Mouse (Mus musculus): ENCODE measurements around the gene Krt82.

DNA sequence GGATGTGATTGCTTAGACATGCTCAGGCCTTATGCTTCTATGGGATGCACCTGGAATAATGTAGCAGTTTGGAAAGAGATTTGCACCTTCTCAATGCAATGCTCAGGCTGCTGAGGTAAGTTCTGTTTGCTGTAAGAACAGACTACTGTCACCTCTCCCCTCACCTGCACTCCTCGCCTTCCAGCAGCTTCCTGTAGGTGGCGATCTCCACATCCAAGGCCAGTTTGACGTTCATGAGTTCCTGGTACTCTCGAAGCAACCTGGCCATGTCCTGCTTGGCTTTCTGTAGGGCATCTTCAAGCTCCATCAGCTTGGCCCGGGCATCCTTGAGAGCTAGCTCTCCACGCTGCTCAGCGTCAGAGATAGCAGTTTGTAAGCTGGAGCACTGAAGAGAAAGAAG is 17.3 kb upstream of the Krt82 start:
- TF ChIP-seq POLR2A (IDR thresholded peaks at IDR 0.05; ENCODE audit: insufficient read depth, low read depth, low read length) (no peak), CTCF (IDR thresholded peaks at IDR 0.05) (peak; percentile 19; the same call in 1 of the 2 replicates)
